Mouse (Mus musculus): ENCODE data around the gene Gm9887.

The Gm9887 gene

DNA sequence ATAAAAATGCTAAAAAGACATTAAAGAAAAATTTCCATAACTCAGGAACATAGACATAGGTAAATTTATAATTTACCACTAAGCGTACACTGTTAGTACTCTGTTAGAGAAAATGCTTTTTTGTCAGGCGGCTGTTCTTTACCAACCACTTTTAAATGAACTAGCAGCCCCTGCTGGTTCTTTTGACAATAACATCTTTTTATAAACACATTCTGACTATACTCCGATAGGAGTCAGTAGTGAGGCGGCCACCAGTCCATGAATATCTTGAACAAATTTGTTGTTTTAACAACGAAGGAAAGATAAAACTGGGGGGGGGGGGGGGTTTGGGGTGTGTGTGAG lies 11.6 kb downstream of the Gm9887 start:
- peak; percentile 84 for DNase-seq (ENCODE audit: low spot score)

DNA sequence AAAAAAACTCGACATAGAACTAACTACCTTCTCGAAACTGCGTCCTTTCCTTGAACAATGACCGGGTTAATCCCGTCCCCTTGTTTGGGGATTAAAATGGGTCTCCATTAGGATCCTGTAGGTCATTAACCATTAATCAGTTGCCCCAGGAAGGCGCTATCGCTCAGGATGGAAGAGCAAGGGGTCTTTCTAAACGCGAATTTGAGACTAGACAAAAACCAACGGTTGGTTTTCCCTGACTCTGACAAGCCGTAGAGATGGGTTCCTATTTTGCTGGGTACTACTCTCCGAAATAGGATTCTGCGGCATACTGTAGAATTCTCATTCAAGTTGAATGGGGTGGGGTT lies 15.0 kb downstream of the Gm9887 start:
- DNase-seq (ENCODE audit: low spot score): no peak

DNA sequence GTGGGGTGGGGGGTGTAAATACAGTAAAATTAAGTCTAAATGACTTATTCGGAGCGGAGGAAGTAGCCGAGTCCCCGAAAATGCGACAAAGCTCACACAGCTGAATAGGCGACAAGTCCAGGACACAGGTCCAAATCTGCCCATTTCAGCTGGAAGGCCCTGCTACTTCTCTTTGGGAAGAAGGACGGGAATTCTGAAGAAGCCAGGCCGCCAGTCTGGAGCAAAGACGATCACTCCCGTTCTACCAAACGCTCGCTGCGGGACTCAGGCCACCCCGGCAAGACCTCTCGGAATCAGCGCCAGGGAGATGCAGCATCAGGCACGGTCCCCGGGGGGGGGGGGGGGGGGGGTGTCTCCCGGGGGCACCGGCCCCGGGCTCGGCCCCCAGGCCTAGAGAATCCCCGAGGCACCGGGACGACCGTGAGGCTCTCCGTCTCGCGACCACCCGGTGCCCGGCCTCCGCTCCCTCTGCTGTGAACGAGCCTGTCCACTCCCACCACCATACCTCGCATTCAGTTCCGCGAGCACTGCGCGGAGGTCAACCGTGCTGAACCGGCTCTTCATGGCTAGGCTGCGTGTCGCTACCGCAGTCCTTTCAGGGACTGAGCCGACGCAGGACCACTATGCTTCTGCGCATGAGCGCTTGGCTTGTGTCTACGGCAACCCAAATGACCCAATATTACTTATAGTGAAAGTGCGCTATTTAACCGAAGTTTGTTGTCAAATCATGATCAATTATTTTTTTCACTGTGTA lies 15.5 kb downstream of the Gm9887 start, which contains the start of gene Nemf:
Nemf (minus strand) TSS at position 620 of the 754 bp plus-strand sequence.
- peak; percentile 93 for DNase-seq (ENCODE audit: low spot score)

DNA sequence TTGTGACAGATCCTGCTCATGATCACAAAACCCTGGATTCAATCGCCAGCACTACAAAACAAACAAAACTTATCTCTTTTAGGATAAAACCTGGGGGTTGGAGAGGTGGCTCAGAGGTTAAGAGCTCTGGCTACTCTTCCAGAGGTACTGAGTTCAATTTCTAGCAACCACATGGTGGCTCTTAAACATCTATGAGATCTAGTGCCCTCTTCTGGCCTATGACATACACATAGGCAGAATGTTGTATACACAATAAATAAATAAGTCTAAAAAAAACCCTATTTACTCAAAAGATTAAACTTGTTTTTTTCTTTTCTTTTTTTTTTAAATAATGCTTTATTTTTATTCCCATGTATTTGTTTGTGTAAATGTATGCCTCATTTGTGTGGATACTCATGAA lies 20.6 kb downstream of the Gm9887 start:
- DNase-seq (ENCODE audit: low spot score): no peak

DNA sequence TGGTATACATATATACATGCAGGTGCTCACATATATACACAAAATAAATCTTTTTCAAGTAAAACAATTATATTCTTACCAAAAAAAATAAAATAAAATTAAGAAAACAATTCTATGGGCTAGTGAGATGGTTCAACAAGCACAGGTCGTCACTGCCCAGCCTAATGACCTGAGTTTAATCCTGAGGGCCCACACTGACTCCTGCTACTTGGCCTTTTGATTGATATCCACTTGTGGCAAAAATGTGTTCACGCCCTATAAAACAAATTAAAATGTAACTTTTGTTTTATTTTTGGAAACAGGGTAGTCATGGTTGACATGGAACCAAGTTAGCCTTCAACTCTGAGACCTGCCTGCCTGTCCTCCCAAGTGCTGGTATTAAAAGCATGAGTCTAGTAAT lies 22.3 kb downstream of the Gm9887 start:
- DNase-seq (ENCODE audit: low spot score): no peak

DNA sequence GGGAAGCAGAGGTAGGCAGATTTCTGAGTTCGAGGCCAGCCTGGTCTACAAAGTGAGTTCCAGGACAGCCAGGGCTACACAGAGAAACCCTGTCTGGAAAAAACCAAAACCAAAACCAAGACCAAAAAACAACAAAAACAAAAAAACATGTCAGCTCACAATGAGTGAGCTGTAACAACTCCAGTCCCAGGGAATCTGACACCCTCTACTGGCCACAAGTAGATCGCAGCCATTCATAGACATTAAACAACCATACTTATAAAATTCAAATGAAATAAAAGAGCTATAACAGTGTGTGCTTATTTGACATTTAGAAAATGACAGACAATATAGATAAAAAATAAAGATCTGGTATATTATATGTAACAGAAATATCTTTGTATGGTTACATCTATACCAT lies 38.7 kb downstream of the Gm9887 start:
- peak; percentile 51 for DNase-seq (ENCODE audit: low spot score)

DNA sequence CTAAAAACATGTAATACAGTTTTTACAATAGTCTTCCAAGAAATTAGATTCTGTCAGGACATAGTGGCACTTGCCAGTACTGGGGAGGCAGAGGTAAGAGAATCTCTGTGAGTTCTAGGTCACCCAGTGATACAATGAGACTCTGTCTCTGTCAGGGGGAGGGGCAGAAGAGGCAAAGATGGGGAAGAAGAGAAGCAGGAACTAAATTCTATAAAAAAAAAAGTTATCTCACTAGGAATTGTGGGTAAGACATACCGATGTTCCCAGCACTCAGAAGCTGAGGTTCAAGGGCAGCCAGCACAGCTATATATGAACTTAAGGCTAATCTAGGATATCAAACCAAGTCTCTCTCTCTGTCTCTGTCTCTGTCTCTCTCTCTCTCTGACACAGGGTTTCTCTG lies 40.1 kb downstream of the Gm9887 start:
- DNase-seq (ENCODE audit: low spot score): no peak

DNA sequence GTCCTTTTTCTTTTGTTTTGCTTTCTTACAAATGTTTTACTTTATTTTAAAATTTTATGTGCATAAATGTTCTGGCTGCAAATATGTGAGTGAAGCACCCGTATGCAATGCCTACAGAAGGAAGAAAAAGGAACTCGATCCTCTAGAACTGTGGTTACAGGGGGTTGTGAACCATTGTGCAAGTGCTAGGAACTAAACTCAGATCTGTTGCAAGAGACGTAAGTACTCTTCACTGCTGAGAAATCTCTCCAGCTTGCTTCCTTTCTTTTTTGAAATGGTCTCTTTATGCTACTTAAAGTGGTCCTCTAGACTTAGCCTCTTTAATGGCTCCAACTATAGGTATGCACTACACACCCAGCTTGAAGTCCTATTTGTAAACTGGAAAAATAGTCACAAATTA lies 41.1 kb downstream of the Gm9887 start:
- no peak for DNase-seq (ENCODE audit: low spot score)

Measured in MN1 (cell line).